Mouse (Mus musculus) heart, postnatal 0 days (tissue): ENCODE data around the gene Krt23.

ENCODE experiments used
- CTCF ChIP-seq: IDR thresholded peaks from 2 replicates; pipeline ENCODE4 v1.5.1; 2016; ENCODE audit warnings: antibody characterized with exemption, control low read depth, low read depth
- EP300 ChIP-seq: IDR thresholded peaks from 2 replicates; pipeline ENCODE4 v1.6.1; 2016; ENCODE audit warnings: antibody characterized with exemption, low read depth

- TF ChIP-seq CTCF = no peak
- TF ChIP-seq EP300 = no peak
These were observed 53.5 kb downstream of the Krt23 start for GRCm38 (mm10) chr11:99439465-99439864.
